Mouse (Mus musculus): ENCODE measurements around the gene Akr7a5.

GRCm38 (mm10) chr4:139319740-139320139 is 9.2 kb downstream of the Akr7a5 start:
- TF ChIP-seq POLR2A (IDR thresholded peaks at IDR 0.05; ENCODE audit: low read depth, low read length), result no peak
- TF ChIP-seq CTCF (IDR thresholded peaks at IDR 0.05; ENCODE audit: extremely low read depth, insufficient read depth, insufficient read length, insufficient replicate concordance), result no peak

Data from spleen, adult 2 months (tissue).